9 mouse cellular contexts compared by ENCODE assay signal in genomic region chr8:121904999-121905398, GRCm38 (mm10). TPM values are rescaled to one million over a fixed set of nuclear protein-coding genes. Genes with fewer than 3 reads are reported as not detected.
DNase-seq lines count a peak whose midpoint lies in the region; ATAC-seq and TF ChIP-seq lines count a peak whose summit lies in the region.
"Had no signal": no experiment of that assay in that cellular context is flagged by ENCODE, and none has a peak within 500 bp of the region (broad histone marks: within the 10 kb centered on the region; RNA-seq: fewer than 3 reads in every experiment).

No protein-coding gene starts in this region.

- no peaks in the 10 kb centered on the region for H3K9me3 ChIP-seq in heart, embryonic 12.5 days (replicated peaks)
- H3K9me3 ChIP-seq in stomach, embryonic 14.5 days (ENCODE audit: control insufficient read depth, low read depth, low read length): no peaks in the 10 kb centered on the region
- H3K9me3 ChIP-seq in stomach, postnatal 0 days (ENCODE audit: control insufficient read depth, low read length): no peaks in the 10 kb centered on the region
- no peaks in the 10 kb centered on the region for H3K9me3 ChIP-seq in liver, embryonic 13.5 days (replicated peaks)

- WGBS in heart, embryonic 12.5 days: 82% methylated on average over 9 of the region's 9 CpGs
- 90% methylated on average over 9 of the region's 9 CpGs for WGBS in stomach, embryonic 14.5 days
- 85% methylated on average over 9 of the region's 9 CpGs for WGBS in stomach, postnatal 0 days
- 76% methylated on average over 9 of the region's 9 CpGs for WGBS in liver, embryonic 13.5 days (ENCODE audit: insufficient replicate concordance)

- no peak for DNase-seq in heart, postnatal 36 days
- no peak for DNase-seq in stomach, postnatal 0 days (ENCODE audit: low spot score)
- no peak for DNase-seq in liver, embryonic 13.5 days
- DNase-seq in urinary bladder, adult 2 months (ENCODE audit: low spot score): no peak
- no peak for DNase-seq in layer of hippocampus, postnatal 14 days (ENCODE audit: low spot score in 2 of 2)
- no peak for DNase-seq in adrenal gland, adult 8-10 months
- DNase-seq: gastrocnemius, postnatal 14 days had no signal

- intact Hi-C loops in heart, postnatal 36 days (cut with DNase I): no loop called here

- no peak for TF ChIP-seq EP300 in stomach, postnatal 0 days (optimal IDR thresholded peaks at IDR 0.05)

- H3K4me3 ChIP-seq in heart, embryonic 12.5 days: no peak overlapping the region
- no peak overlapping the region for H3K4me3 ChIP-seq in stomach, embryonic 14.5 days (ENCODE audit: low read depth, low read length)
- no peak overlapping the region for H3K4me3 ChIP-seq in stomach, postnatal 0 days (ENCODE audit: low read depth, low read length)
- H3K4me3 ChIP-seq in liver, embryonic 13.5 days (replicated peaks): peak overlapping the region; percentile 96

- H3K27me3 ChIP-seq in heart, embryonic 12.5 days (replicated peaks): 0 out of 2 replicates have a peak, but pooled peaks cover 3% of the 10 kb centered on the region
- H3K27me3 ChIP-seq in stomach, embryonic 14.5 days (ENCODE audit: control insufficient read depth, insufficient read depth, low read length): no peaks in the 10 kb centered on the region
- H3K27me3 ChIP-seq in stomach, postnatal 0 days (ENCODE audit: control insufficient read depth, insufficient read depth, low read length): no peaks in the 10 kb centered on the region
- H3K27me3 ChIP-seq in liver, embryonic 13.5 days: no peaks in the 10 kb centered on the region

- no peak for ATAC-seq in heart, embryonic 12.5 days (ENCODE audit: insufficient number of reproducible peaks, low FRiP score)
- ATAC-seq in stomach, embryonic 14.5 days (ENCODE audit: insufficient number of reproducible peaks, insufficient read depth, low FRiP score, low read depth): no peak
- ATAC-seq in stomach, postnatal 0 days (ENCODE audit: low FRiP score, low TSS enrichment): no peak
- no peak for ATAC-seq in liver, embryonic 13.5 days (ENCODE audit: low read depth)

- peaks cover 64% of the 10 kb centered on the region for H3K4me1 ChIP-seq in heart, embryonic 12.5 days (replicated peaks)
- peaks cover 19% of the 10 kb centered on the region; the same call in 1 of the 2 replicates for H3K4me1 ChIP-seq in stomach, embryonic 14.5 days (ENCODE audit: control insufficient read depth, insufficient read depth, low read length)
- peaks cover 3% of the 10 kb centered on the region for H3K4me1 ChIP-seq in stomach, postnatal 0 days (replicated peaks; ENCODE audit: control insufficient read depth, insufficient read depth)
- peaks cover 86% of the 10 kb centered on the region for H3K4me1 ChIP-seq in liver, embryonic 13.5 days (replicated peaks)

- H3K9ac ChIP-seq in heart, embryonic 12.5 days: no peak overlapping the region
- no peak overlapping the region for H3K9ac ChIP-seq in stomach, embryonic 14.5 days (replicated peaks; ENCODE audit: low read depth, low read length)
- H3K9ac ChIP-seq in stomach, postnatal 0 days (ENCODE audit: low read length): no peak overlapping the region
- H3K9ac ChIP-seq in liver, embryonic 13.5 days: peak overlapping the region; percentile 94

- H3K4me2 ChIP-seq in heart, embryonic 12.5 days: peak overlapping the region; percentile 99
- peak overlapping the region; percentile 7; the same call in 1 of the 2 replicates for H3K4me2 ChIP-seq in stomach, embryonic 14.5 days (replicated peaks; ENCODE audit: low read depth, low read length)
- no peak overlapping the region; the same call in 1 of the 2 replicates for H3K4me2 ChIP-seq in stomach, postnatal 0 days (replicated peaks; ENCODE audit: low read depth)
- peak overlapping the region; percentile 79 for H3K4me2 ChIP-seq in liver, embryonic 13.5 days

- no peak overlapping the region for H3K27ac ChIP-seq in heart, embryonic 12.5 days (ENCODE audit: poor library complexity, severe bottlenecking)
- H3K27ac ChIP-seq in stomach, embryonic 14.5 days (ENCODE audit: low read length): no peak overlapping the region
- H3K27ac ChIP-seq in stomach, postnatal 0 days (replicated peaks): no peak overlapping the region
- H3K27ac ChIP-seq in liver, embryonic 13.5 days: peak overlapping the region; percentile 50

- no peak for TF ChIP-seq CTCF in stomach, postnatal 0 days (IDR thresholded peaks at IDR 0.05; ENCODE audit: low read depth)

- no peaks in the 10 kb centered on the region for H3K36me3 ChIP-seq in heart, embryonic 12.5 days
- H3K36me3 ChIP-seq in stomach, embryonic 14.5 days (ENCODE audit: control insufficient read depth, insufficient read depth, low read length): no peaks in the 10 kb centered on the region
- no peaks in the 10 kb centered on the region for H3K36me3 ChIP-seq in stomach, postnatal 0 days (ENCODE audit: control insufficient read depth, insufficient read depth, low read length)
- peaks cover 52% of the 10 kb centered on the region for H3K36me3 ChIP-seq in liver, embryonic 13.5 days

RNA-seq across cellular contexts. Expression of gene Slc7a5, which starts 2.5 kb away (rescaled TPM):
- polyA plus RNA-seq in heart, embryonic 12.5 days (2016; fragmentation: Nextera tagmentation; extraction: Ambion mirVana): 22.3 and 24.6 TPM in 2 replicates
- total RNA-seq in heart, postnatal 36 days (2021): 1 to 10 TPM; 3.1 to 3.6 TPM
- polyA plus RNA-seq in stomach, embryonic 14.5 days (2014; fragmentation: Nextera tagmentation; extraction: Ambion mirVana): 17.1 and 19.7 TPM in 2 replicates
- polyA plus RNA-seq in stomach, postnatal 0 days (2015; fragmentation: Nextera tagmentation; extraction: Ambion mirVana): 8.9 and 9.3 TPM in 2 replicates
- polyA plus RNA-seq in liver, embryonic 13.5 days (2015; fragmentation: Nextera tagmentation; extraction: Ambion mirVana): 32.2 and 37.5 TPM in 2 replicates
- polyA plus RNA-seq in urinary bladder, adult 2 months (2012; rRNA removed): 11.0 and 14.1 TPM in 2 replicates
- total RNA-seq in layer of hippocampus, postnatal 14 days (2021): 100 to 1,000 TPM; 133 to 140 TPM
- 10 to 100 TPM; 51.8 to 96.5 (median 70.3) TPM for total RNA-seq in adrenal gland, adult 8-10 months (2022)

RNA-seq across cellular contexts. Expression of gene Car5a, which starts 39.7 kb away (rescaled TPM):
- polyA plus RNA-seq in heart, embryonic 12.5 days (2016; fragmentation: Nextera tagmentation; extraction: Ambion mirVana): not detected in 2 replicates
- total RNA-seq in heart, postnatal 36 days (2021): not detected
- polyA plus RNA-seq in stomach, embryonic 14.5 days (2014; fragmentation: Nextera tagmentation; extraction: Ambion mirVana): not detected in 2 replicates
- 0.12 and 0.30 TPM in 2 replicates for polyA plus RNA-seq in stomach, postnatal 0 days (2015; fragmentation: Nextera tagmentation; extraction: Ambion mirVana)
- 0.88 and 1.1 TPM in 2 replicates for polyA plus RNA-seq in liver, embryonic 13.5 days (2015; fragmentation: Nextera tagmentation; extraction: Ambion mirVana)
- 0.07 TPM in 1 of 2 replicates, not detected in the other for polyA plus RNA-seq in urinary bladder, adult 2 months (2012; rRNA removed)
- total RNA-seq in layer of hippocampus, postnatal 14 days (2021): not detected
- total RNA-seq in adrenal gland, adult 8-10 months (2022): not detected
- total RNA-seq: gastrocnemius, postnatal 14 days had no signal

RNA-seq across cellular contexts. Expression of gene Banp, which starts 44.6 kb away (rescaled TPM):
- polyA plus RNA-seq in heart, embryonic 12.5 days (2016; fragmentation: Nextera tagmentation; extraction: Ambion mirVana): 28.4 and 31.8 TPM in 2 replicates
- 10 to 100 TPM in 1 of 2 experiments, 1 to 10 TPM in 1; 8.5 to 19.2 TPM for total RNA-seq in heart, postnatal 36 days (2021)
- 33.8 and 42.4 TPM in 2 replicates for polyA plus RNA-seq in stomach, embryonic 14.5 days (2014; fragmentation: Nextera tagmentation; extraction: Ambion mirVana)
- 9.0 and 10.0 TPM in 2 replicates for polyA plus RNA-seq in stomach, postnatal 0 days (2015; fragmentation: Nextera tagmentation; extraction: Ambion mirVana)
- polyA plus RNA-seq in liver, embryonic 13.5 days (2015; fragmentation: Nextera tagmentation; extraction: Ambion mirVana): 14.5 and 18.1 TPM in 2 replicates
- polyA plus RNA-seq in urinary bladder, adult 2 months (2012; rRNA removed): 32.7 and 45.7 TPM in 2 replicates
- 10 to 100 TPM; 27.1 to 43.0 TPM for total RNA-seq in layer of hippocampus, postnatal 14 days (2021)
- total RNA-seq in adrenal gland, adult 8-10 months (2022): 10 to 100 TPM; 16.5 to 40.8 (median 27.9) TPM
